Mouse (Mus musculus) urinary bladder, adult 18-20 months (tissue): ENCODE measurements at regions not wholly inside any gene's neighbourhood (a gene's known extent, or its start where the extent isn't known, plus 50 kb on each side); places are given as distances from the start of the nearest gene placed in this dataset.

Experiments
- DNase-seq, 2 experiments: peaks; one replicate each; pipeline ENCODE4 v3.0.0; 2022; ENCODE audit warnings: low spot score in 2 of 2, mixed read lengths in 2 of 2

DNA sequence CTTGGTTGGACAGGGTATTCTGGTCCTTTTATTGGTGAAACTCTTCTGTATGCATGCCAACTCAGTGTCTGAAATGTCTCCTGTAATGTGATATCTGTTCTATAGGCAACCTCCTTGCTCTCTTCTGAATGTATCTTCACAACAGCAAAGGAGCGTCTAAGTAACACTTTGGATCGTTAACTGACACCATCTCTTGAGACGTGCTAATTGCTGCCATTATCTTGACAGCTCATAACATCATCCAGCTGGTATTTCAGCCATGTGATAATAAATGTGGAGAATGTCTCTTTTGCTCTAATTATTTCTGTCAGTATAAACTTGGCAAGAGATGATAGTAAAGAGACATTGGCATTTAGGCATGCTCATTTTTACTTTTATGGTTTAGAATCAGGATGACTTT, 68.8 kb upstream of the Col8a1 start:
- DNase-seq = no peak

DNA sequence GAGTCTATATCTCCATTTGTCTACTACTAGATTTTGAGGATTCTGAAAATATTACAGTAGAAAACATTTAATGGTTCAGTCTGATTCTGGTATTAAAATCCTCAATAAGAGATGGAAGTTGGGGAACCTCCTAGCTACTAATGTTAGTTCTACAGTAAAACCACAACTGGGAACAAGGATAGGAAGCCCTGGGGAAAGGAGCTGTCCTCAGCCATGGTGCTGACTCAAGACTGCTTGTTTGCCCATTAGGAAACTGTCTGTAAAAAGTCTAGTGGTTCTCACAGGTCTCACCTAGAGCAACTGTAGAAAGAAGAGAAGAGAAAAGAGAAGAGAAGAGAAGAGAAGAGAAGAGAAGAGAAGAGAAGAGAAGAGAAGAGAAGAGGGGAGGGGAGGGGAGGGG, 90.9 kb upstream of the Col8a1 start:
- no peak for DNase-seq

GRCm38 (mm10) chr16:57846386-57846785, 91.8 kb upstream of the Col8a1 start:
- DNase-seq = no peak

DNA sequence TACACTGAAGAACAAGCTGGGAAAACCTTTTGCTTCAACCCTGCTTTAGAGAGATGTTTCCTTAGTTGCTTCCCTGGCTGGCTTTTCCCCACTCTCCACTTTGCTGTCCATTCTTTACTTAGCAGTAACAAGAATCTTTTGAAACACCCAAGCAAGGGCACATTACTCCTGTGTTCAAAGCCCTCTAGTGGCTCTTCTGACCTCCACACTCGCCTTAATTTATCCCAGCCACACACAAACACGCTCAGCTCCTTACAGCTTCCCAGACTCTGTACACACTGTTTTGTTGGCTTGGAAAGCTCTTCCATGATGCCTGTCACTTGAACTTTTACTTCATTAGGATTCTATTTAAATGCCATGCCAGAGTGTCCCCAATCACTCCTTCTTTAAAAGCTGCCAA, 97.3 kb upstream of the Col8a1 start:
- no peak for DNase-seq

DNA sequence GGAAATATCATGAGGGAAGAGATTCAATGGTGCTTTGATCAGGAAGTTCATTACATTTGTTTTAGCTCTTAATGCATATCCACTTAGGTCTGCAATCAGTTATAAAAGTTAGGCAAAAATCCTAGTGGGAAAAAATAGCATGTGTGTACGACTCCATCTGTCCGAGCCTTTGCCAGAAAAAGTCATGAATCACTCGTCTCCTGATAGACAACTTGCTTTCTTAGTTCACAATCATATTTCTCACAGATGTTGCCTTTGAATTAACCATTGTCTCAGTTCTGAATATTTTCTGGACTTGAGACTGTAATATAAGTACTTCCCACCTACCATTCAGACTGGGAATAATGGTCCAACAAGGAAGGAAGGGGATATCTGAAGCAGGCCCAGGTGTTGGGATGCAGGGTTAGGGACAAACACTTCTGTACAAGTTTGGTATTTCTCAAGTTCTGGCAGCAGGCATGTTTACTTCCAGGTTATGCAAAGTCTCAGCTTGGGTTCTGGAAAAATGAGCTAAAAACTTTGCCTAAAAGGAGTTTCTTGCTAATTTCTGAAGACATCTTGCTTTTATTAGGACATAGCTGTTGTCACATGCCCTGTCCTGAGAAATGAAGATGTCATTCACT, 98.4 kb upstream of the Col8a1 start:
- no peak for DNase-seq

GRCm38 (mm10) chr16:57853751-57854150, 99.2 kb upstream of the Col8a1 start:
- no peak for DNase-seq

DNA sequence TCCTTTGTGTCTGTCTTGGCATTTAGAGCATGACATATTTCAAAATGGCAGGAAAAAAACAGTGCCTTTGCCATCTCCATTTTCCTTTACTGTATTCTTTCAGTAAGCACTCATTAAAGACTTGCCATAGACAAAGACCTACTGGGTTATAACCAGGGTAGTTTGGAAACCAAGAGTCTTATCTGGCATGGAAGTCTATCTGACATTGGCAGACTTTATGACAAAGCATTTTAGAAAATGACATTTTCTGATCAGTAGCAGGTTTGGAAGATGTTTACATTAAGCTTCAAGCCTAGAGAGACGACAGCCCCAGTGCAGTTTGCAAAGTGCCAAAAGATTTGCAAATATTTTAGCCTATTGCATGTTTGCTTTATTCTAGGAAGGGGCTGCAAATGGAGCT, 102.5 kb upstream of the Col8a1 start:
- no peak for DNase-seq

DNA sequence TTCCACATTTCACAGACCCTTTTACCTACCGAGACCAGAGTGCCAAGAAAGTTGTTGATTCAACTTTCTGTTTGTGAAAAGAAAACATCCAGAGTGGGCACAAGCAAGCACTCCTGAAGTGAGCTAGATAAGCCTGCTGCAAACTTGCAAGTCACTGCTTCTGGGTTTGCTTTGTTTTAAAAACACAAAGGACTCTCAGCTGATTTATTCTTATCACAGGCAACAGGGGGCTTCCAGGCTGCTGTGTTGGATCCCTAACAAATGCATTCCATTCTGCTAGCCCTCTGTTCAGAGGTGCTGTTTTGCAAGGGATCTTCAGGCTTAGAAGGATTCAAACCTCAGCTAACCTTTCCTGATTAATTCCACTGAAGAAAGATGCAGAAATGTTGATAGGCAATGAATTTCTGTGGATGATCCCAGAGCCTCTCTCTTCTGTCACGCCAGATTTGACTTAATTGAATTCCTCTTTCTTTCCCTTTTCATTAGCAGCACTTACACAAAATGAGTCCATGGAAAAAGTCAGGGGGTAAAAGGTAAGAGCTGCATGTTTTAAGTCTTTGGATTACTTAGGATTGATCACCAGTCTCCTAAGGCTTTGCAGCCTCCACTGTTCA, 103.7 kb upstream of the Col8a1 start:
- no peak for DNase-seq

- DNase-seq = no peak
Observed at GRCm38 (mm10) chr16:57858765-57859201, 104.2 kb upstream of the Col8a1 start.

DNA sequence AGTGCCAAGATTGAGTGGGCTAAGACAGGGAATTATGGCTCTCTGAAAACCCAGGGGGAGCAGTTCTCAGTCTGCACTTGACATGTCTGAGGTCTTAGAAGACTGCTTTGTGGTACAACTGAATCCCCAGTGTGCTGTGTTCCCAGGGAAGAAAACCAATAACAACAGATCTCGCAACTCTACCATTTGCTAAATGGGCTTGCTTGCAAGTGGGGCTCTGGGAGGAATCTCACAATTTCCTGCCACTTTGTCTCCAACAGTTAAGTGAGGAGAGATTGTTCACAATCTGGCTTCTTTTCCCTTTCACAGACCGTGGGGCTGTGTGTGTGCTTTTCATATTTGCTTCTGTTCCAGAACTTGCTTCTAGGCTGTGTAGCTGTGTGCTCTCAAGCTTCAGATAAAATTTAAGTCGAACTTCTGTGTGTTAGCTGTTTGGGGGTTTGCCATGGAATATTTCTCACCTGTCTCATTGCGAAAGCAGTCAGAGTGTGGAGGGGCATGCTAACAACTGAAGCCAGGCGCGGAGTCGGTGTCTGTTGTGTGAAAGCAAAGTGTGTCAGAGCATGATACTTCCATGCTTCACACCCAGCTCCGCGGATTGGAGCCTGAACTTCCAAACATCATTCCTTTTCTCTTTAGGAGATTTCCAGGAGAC, 108.8 kb upstream of the Col8a1 start:
- no peak for DNase-seq

DNA sequence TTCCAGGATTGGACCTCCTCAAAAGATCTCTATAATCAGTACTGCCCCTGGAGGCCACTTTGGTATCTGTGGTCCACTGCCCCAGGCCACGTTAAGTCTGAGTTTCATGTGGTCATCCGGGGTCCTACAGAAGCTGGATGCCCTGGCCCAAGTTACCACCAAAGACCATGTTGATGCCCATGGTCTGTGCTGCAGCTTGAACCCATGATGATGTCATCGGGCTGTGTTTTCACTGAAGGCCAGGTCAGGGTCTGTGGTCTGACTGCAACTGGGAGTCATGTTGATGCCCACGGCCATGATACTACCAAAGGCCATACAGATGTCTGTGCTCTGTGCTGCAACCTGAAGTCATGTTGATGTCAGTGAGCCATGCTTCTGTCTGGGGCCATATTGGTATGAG, 122.3 kb upstream of the Col8a1 start:
- no peak for DNase-seq

GRCm38 (mm10) chr16:57881575-57882094, 127.1 kb upstream of the Col8a1 start:
- DNase-seq = no peak

GRCm38 (mm10) chr16:57888138-57888537, 133.6 kb upstream of the Col8a1 start:
- no peak for DNase-seq

DNA sequence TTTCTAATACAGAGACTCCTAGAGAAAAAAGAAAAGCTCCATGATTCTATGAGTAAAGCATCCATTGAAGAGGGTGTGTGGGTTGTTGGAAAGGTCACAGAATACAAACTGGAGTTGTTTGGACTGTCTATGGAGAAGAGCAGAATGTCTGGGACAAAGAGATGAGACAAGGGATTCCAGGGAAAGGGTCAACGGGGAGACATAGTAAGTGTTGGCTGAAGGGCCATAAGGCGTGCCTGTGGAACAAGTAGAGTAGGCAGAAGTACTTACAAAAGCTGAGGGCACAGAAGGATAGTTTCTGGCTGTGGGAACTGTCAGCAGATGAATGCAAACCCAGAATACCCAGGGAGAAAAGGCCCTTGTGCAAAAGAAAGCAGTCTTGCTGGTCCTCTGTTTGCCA, 134.0 kb upstream of the Col8a1 start:
- no peak for DNase-seq

DNA sequence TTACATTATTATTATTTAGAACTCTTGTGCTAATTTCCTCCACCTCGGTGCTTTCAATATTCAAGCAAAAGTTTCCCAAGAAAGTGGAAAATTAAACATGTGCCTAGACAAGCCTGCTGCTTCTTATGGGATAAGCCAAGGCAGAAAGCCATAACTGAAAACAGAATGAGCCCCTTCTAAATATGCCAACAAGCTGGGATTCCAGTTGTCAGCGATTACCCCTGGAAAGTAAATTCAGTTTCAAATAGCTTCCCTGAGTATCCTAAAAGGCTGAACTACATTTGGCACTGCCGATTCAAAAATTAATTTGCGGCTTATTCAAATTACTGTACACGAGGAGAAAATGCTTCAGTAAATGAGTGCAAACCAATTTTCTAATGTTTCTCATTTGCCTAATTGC, 135.6 kb upstream of the Col8a1 start:
- no peak for DNase-seq

GRCm38 (mm10) chr16:57893111-57893510, 138.6 kb upstream of the Col8a1 start:
- DNase-seq = no peak

- no peak for DNase-seq
Observed at GRCm38 (mm10) chr16:57893698-57894352, 139.3 kb upstream of the Col8a1 start.

DNA sequence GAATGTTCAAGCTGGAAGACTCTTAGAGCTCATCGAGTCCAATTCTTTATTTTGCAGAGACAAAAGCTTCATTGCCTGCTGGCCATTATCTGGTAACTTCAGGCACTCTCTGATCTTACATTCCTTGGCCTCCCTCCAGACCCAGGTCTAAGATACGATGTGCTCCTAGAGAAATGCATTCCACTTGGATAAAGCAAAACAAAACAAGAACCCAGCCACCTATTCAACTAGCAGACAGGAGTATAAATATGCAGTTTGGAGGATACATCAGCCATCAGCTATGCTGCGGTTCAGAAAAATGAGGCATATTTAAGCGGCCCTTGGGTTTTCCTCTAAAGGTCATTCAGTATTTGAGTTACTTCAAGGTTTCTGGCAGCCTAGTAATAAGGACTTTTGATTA, 146.5 kb upstream of the Col8a1 start:
- DNase-seq = no peak

DNA sequence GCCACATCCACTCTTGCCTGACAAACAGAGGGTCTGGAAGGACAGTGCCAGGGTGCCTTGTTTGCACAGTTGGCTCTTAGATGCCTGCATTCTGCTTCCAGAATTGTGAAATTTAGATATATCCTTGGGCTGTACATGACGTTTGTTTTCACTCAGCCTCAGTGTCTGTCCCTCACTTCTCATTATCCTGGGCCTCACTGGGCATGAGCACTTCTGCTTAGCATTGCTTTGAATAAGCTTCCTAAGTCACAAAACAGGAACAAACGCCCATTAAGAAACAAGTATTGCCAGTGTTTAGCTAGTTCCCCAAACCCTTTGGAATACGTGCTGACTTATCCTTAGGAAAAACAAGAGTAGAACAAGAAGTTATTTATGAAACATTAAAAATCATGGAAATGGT, 148.0 kb upstream of the Col8a1 start:
- DNase-seq = no peak

GRCm38 (mm10) chr16:57912001-57912400, 157.5 kb upstream of the Col8a1 start:
- DNase-seq = no peak

DNA sequence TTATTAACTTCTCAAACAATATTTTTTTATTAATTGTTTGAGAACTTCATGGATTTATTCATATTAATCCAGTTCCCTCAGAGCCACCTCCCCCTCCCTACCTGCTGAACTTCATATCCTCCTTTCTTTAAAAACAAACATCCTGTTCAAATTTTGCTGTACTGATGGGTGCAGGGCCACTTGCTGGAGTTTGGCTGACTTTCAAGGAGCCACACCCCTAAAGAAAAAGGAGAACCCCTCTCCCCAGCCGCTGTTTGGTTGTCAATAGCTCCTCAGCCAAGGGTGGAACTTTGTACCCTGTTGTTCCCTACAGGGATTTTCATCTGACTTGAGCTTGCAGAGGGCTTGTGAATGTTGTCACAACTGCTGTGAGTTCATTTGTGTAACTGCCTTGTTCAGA, 160.0 kb upstream of the Col8a1 start:
- DNase-seq = no peak

- no peak for DNase-seq
Observed at GRCm38 (mm10) chr16:57915451-57915850, 160.9 kb upstream of the Col8a1 start.
